Mouse (Mus musculus): ENCODE measurements around the gene Krr1. TPM values are rescaled to one million over a fixed set of nuclear protein-coding genes. Genes with fewer than 3 reads are reported as not detected.

Krr1 gene
- polyA plus RNA-seq, 1 experiment from 2014 or later: 35.6 TPM

- 86% methylated on average over 7 of the region's 7 CpGs for WGBS (ENCODE audit: insufficient replicate concordance)
- H3K27ac ChIP-seq (ENCODE audit: low read depth, low read length): no peak overlapping the region
- no peak overlapping the region for H3K4me2 ChIP-seq
Measured at GRCm38 (mm10) chr10:111996549-111996904, 24.1 kb downstream of the Krr1 start.

GRCm38 (mm10) chr10:111996911-111997347 lies 24.5 kb downstream of the Krr1 start:
- ATAC-seq (replicated peaks; ENCODE audit: insufficient number of reproducible peaks, low FRiP score, low TSS enrichment): no peak

More at GRCm38 (mm10) chr10:111996549-111996904, 24.1 kb downstream of the Krr1 start:
- ATAC-seq (replicated peaks; ENCODE audit: insufficient number of reproducible peaks, low FRiP score, low TSS enrichment): no peak
- Histone ChIP-seq H3K9ac (ENCODE audit: low read depth, low read length) (no peak overlapping the region), H3K4me3 (ENCODE audit: low read depth, low read length) (no peak overlapping the region), H3K36me3 (ENCODE audit: control insufficient read depth, insufficient read depth, low read length) (no peaks in the 10 kb centered on the region), H3K9me3 (replicated peaks; ENCODE audit: control insufficient read depth, low read length) (no peaks in the 10 kb centered on the region), H3K27me3 (ENCODE audit: control insufficient read depth, insufficient read depth, low read length) (no peaks in the 10 kb centered on the region), H3K4me1 (ENCODE audit: control insufficient read depth, insufficient read depth, low read length) (peaks cover 2% of the 10 kb centered on the region; the same call in 1 of the 2 replicates)

GRCm38 (mm10) chr10:111997671-111998070 lies 25.2 kb downstream of the Krr1 start:
- Histone ChIP-seq H3K4me1 (ENCODE audit: control insufficient read depth, insufficient read depth, low read length) (peaks cover 2% of the 10 kb centered on the region; the same call in 1 of the 2 replicates), H3K9me3 (replicated peaks; ENCODE audit: control insufficient read depth, low read length) (no peaks in the 10 kb centered on the region), H3K4me3 (ENCODE audit: low read depth, low read length) (no peak overlapping the region), H3K36me3 (ENCODE audit: control insufficient read depth, insufficient read depth, low read length) (no peaks in the 10 kb centered on the region), H3K9ac (ENCODE audit: low read depth, low read length) (no peak overlapping the region), H3K27ac (ENCODE audit: low read depth, low read length) (no peak overlapping the region), H3K27me3 (ENCODE audit: control insufficient read depth, insufficient read depth, low read length) (no peaks in the 10 kb centered on the region), H3K4me2 (no peak overlapping the region)
- no peak for ATAC-seq (replicated peaks; ENCODE audit: insufficient number of reproducible peaks, low FRiP score, low TSS enrichment)

More at GRCm38 (mm10) chr10:111996911-111997347, 24.5 kb downstream of the Krr1 start:
- Histone ChIP-seq H3K9ac (ENCODE audit: low read depth, low read length) (no peak overlapping the region), H3K27ac (ENCODE audit: low read depth, low read length) (no peak overlapping the region), H3K36me3 (ENCODE audit: control insufficient read depth, insufficient read depth, low read length) (no peaks in the 10 kb centered on the region), H3K4me3 (ENCODE audit: low read depth, low read length) (no peak overlapping the region), H3K27me3 (ENCODE audit: control insufficient read depth, insufficient read depth, low read length) (no peaks in the 10 kb centered on the region), H3K4me2 (no peak overlapping the region), H3K4me1 (ENCODE audit: control insufficient read depth, insufficient read depth, low read length) (peaks cover 2% of the 10 kb centered on the region; the same call in 1 of the 2 replicates), H3K9me3 (replicated peaks; ENCODE audit: control insufficient read depth, low read length) (no peaks in the 10 kb centered on the region)
- 64% methylated on average over 8 of the region's 8 CpGs for WGBS (ENCODE audit: insufficient replicate concordance)

GRCm38 (mm10) chr10:111999765-112000164 lies 27.3 kb downstream of the Krr1 start:
- Histone ChIP-seq H3K27me3 (ENCODE audit: control insufficient read depth, insufficient read depth, low read length) (no peaks in the 10 kb centered on the region), H3K36me3 (ENCODE audit: control insufficient read depth, insufficient read depth, low read length) (no peaks in the 10 kb centered on the region), H3K4me2 (no peak overlapping the region), H3K9me3 (replicated peaks; ENCODE audit: control insufficient read depth, low read length) (no peaks in the 10 kb centered on the region), H3K9ac (ENCODE audit: low read depth, low read length) (no peak overlapping the region), H3K4me3 (ENCODE audit: low read depth, low read length) (no peak overlapping the region), H3K4me1 (ENCODE audit: control insufficient read depth, insufficient read depth, low read length) (peaks cover 2% of the 10 kb centered on the region; the same call in 1 of the 2 replicates), H3K27ac (ENCODE audit: low read depth, low read length) (no peak overlapping the region)
- ATAC-seq (replicated peaks; ENCODE audit: insufficient number of reproducible peaks, low FRiP score, low TSS enrichment): no peak
- WGBS (ENCODE audit: insufficient replicate concordance): 59% methylated on average over 3 of the region's 3 CpGs

- no peaks in the 10 kb centered on the region for H3K9me3 ChIP-seq (replicated peaks; ENCODE audit: control insufficient read depth, low read length)
- no peak overlapping the region for H3K4me2 ChIP-seq
- peaks cover 2% of the 10 kb centered on the region; the same call in 1 of the 2 replicates for H3K4me1 ChIP-seq (ENCODE audit: control insufficient read depth, insufficient read depth, low read length)
- no peak overlapping the region for H3K4me3 ChIP-seq (ENCODE audit: low read depth, low read length)
- no peak overlapping the region for H3K27ac ChIP-seq (ENCODE audit: low read depth, low read length)
- no peak for ATAC-seq (replicated peaks; ENCODE audit: insufficient number of reproducible peaks, low FRiP score, low TSS enrichment)
- no peaks in the 10 kb centered on the region for H3K36me3 ChIP-seq (ENCODE audit: control insufficient read depth, insufficient read depth, low read length)
- no peak overlapping the region for H3K9ac ChIP-seq (ENCODE audit: low read depth, low read length)
- no peaks in the 10 kb centered on the region for H3K27me3 ChIP-seq (ENCODE audit: control insufficient read depth, insufficient read depth, low read length)
- WGBS (ENCODE audit: insufficient replicate concordance): 85% methylated on average over 5 of the region's 5 CpGs
Measured at GRCm38 (mm10) chr10:112000568-112000967, 28.1 kb downstream of the Krr1 start.

GRCm38 (mm10) chr10:112001350-112001749 lies 28.9 kb downstream of the Krr1 start:
- H3K27me3 ChIP-seq (ENCODE audit: control insufficient read depth, insufficient read depth, low read length): no peaks in the 10 kb centered on the region
- H3K36me3 ChIP-seq (ENCODE audit: control insufficient read depth, insufficient read depth, low read length): no peaks in the 10 kb centered on the region
- 83% methylated on average over 2 of the region's 2 CpGs for WGBS (ENCODE audit: insufficient replicate concordance)
- no peaks in the 10 kb centered on the region for H3K9me3 ChIP-seq (replicated peaks; ENCODE audit: control insufficient read depth, low read length)
- H3K4me3 ChIP-seq (ENCODE audit: low read depth, low read length): no peak overlapping the region
- H3K9ac ChIP-seq (ENCODE audit: low read depth, low read length): no peak overlapping the region
- H3K27ac ChIP-seq (ENCODE audit: low read depth, low read length): no peak overlapping the region
- ATAC-seq (replicated peaks; ENCODE audit: insufficient number of reproducible peaks, low FRiP score, low TSS enrichment): no peak
- H3K4me1 ChIP-seq (ENCODE audit: control insufficient read depth, insufficient read depth, low read length): peaks cover 2% of the 10 kb centered on the region; the same call in 1 of the 2 replicates
- H3K4me2 ChIP-seq: no peak overlapping the region

GRCm38 (mm10) chr10:112001756-112002520 lies 29.5 kb downstream of the Krr1 start:
- no peak overlapping the region for H3K27ac ChIP-seq (ENCODE audit: low read depth, low read length)
- no peak overlapping the region for H3K9ac ChIP-seq (ENCODE audit: low read depth, low read length)
- no peak overlapping the region for H3K4me2 ChIP-seq
- H3K4me1 ChIP-seq (ENCODE audit: control insufficient read depth, insufficient read depth, low read length): peaks cover under 1% of the 10 kb centered on the region; the same call in 1 of the 2 replicates
- no peaks in the 10 kb centered on the region for H3K36me3 ChIP-seq (ENCODE audit: control insufficient read depth, insufficient read depth, low read length)
- H3K9me3 ChIP-seq (replicated peaks; ENCODE audit: control insufficient read depth, low read length): no peaks in the 10 kb centered on the region
- 75% methylated on average over 9 of the region's 9 CpGs for WGBS (ENCODE audit: insufficient replicate concordance)
- H3K27me3 ChIP-seq (ENCODE audit: control insufficient read depth, insufficient read depth, low read length): no peaks in the 10 kb centered on the region
- H3K4me3 ChIP-seq (ENCODE audit: low read depth, low read length): no peak overlapping the region
- no peak for ATAC-seq (replicated peaks; ENCODE audit: insufficient number of reproducible peaks, low FRiP score, low TSS enrichment)

- Histone ChIP-seq H3K4me2 (no peak within 1 kb of the TSS), H3K27ac (ENCODE audit: low read depth, low read length) (no peak within 1 kb of the TSS), H3K36me3 (ENCODE audit: control insufficient read depth, insufficient read depth, low read length) (no peaks in the 10 kb centered on the region), H3K4me3 (ENCODE audit: low read depth, low read length) (no peak within 1 kb of the TSS), H3K27me3 (ENCODE audit: control insufficient read depth, insufficient read depth, low read length) (no peaks in the 10 kb centered on the region), H3K9me3 (replicated peaks; ENCODE audit: control insufficient read depth, low read length) (no peaks in the 10 kb centered on the region), H3K9ac (ENCODE audit: low read depth, low read length) (no peak within 1 kb of the TSS), H3K4me1 (ENCODE audit: control insufficient read depth, insufficient read depth, low read length) (no peaks in the 10 kb centered on the region)
- no peak for ATAC-seq (replicated peaks; ENCODE audit: insufficient number of reproducible peaks, low FRiP score, low TSS enrichment)
- 42% methylated on average over 9 of the region's 9 CpGs for WGBS (ENCODE audit: insufficient replicate concordance)
Measured at GRCm38 (mm10) chr10:112002544-112003215, 30.2 kb downstream of the Krr1 start, which contains the start of gene Glipr1. TSS of gene Glipr1 (minus strand) at chr10:112002631.
